Mouse (Mus musculus) olfactory bulb, adult 2 months (tissue): ENCODE measurements around the gene Tenm4.

Experiments used
- CTCF ChIP-seq: fragments of 200-500 bp; IDR thresholded peaks from 2 replicates; pipeline ENCODE4 v1.5.1; 2012; ENCODE audit warnings: low read depth, mild to moderate bottlenecking, low read length, moderate library complexity; ENCODE audit not compliant: insufficient read depth
- POLR2A ChIP-seq: fragments of 200-500 bp; IDR thresholded peaks from 2 replicates; pipeline ENCODE4 v1.6.1; 2012; ENCODE audit warnings: mild to moderate bottlenecking, low read depth, low read length, moderate library complexity; ENCODE audit not compliant: insufficient read depth

DNA sequence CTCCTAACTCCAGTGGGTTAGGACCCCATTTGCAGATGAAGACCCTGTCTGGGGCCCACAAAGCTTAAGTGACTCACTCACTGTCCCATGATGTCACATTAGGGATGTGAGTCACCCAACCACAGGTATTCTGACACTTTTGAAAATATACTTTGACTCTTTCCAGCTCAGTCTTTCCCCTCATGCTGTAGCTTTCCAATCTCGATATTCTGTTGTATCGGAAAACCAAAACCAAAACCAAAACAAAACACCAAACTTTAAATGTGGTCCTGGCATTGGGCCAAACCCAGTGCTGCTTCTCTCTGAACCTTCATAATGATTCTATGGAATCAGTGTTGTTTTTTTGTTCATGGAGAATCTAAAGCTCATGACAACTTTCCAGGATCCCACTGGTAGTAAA lies 536.1 kb downstream of the Tenm4 start:
- TF ChIP-seq CTCF (no peak), POLR2A (no peak)
